In genomic region chr13:31362386-31362785, GRCm38 (mm10) we compare ENCODE assay signal across 17 mouse cellular contexts.
DNase-seq lines count a peak whose midpoint lies in the region; ATAC-seq and TF ChIP-seq lines count a peak whose summit lies in the region.
"Had no signal": no experiment of that assay in that cellular context is flagged by ENCODE, and none has a peak within 500 bp of the region (broad histone marks: within the 10 kb centered on the region; RNA-seq: fewer than 3 reads in every experiment).

No protein-coding gene starts in this region.

- no peaks in the 10 kb centered on the region for H3K9me3 ChIP-seq in hindbrain, embryonic 15.5 days
- no peaks in the 10 kb centered on the region for H3K9me3 ChIP-seq in hindbrain, embryonic 11.5 days (ENCODE audit: control insufficient read depth, low read length)
- H3K9me3 ChIP-seq in lung, embryonic 14.5 days (ENCODE audit: low read depth, low read length) = no peaks in the 10 kb centered on the region
- H3K9me3 ChIP-seq in embryonic facial prominence, embryonic 14.5 days (ENCODE audit: control insufficient read depth, low read length) = no peaks in the 10 kb centered on the region
- H3K9me3 ChIP-seq: G1E; limb, embryonic 13.5 days had no signal

- H3K27ac ChIP-seq in hindbrain, embryonic 15.5 days (replicated peaks) = no peak overlapping the region
- no peak overlapping the region for H3K27ac ChIP-seq in hindbrain, embryonic 11.5 days (ENCODE audit: low read depth, low read length)
- no peak overlapping the region for H3K27ac ChIP-seq in lung, embryonic 14.5 days (ENCODE audit: low read depth)
- no peak overlapping the region for H3K27ac ChIP-seq in embryonic facial prominence, embryonic 14.5 days (replicated peaks; ENCODE audit: low read depth, low read length)
- H3K27ac ChIP-seq: limb, embryonic 13.5 days had no signal

- DNase-seq in hindbrain, embryonic 11.5 days (ENCODE audit: low spot score) = no peak
- DNase-seq in lung, embryonic 14.5 days = peak; percentile 82
- DNase-seq in lung, postnatal 14 days = no peak
- DNase-seq in brain, adult 2 months (ENCODE audit: low read depth, low spot score) = peak; percentile 25
- peak; percentile 65 for DNase-seq in embryonic facial prominence, embryonic 14.5 days (ENCODE audit: low spot score)
- DNase-seq: cerebellum, adult 2 months; heart, adult 18-20 months; heart, postnatal 10 days; kidney, adult 8-10 months; layer of hippocampus, adult 9-11 months; liver, postnatal 0 days; right cerebral cortex, postnatal 25 days; thymus, postnatal 14 days had no signal

- no peaks in the 10 kb centered on the region for H3K27me3 ChIP-seq in hindbrain, embryonic 15.5 days
- H3K27me3 ChIP-seq in hindbrain, embryonic 11.5 days (ENCODE audit: control insufficient read depth, insufficient read depth, low read length) = no peaks in the 10 kb centered on the region
- no peaks in the 10 kb centered on the region for H3K27me3 ChIP-seq in lung, embryonic 14.5 days (ENCODE audit: insufficient read depth, low read length)
- H3K27me3 ChIP-seq in embryonic facial prominence, embryonic 14.5 days (replicated peaks; ENCODE audit: control insufficient read depth, insufficient read depth, low read length) = no peaks in the 10 kb centered on the region
- H3K27me3 ChIP-seq: limb, embryonic 13.5 days had no signal

- H3K4me1 ChIP-seq in hindbrain, embryonic 15.5 days (replicated peaks) = peaks cover 4% of the 10 kb centered on the region; the same call in 1 of the 2 replicates
- no peaks in the 10 kb centered on the region for H3K4me1 ChIP-seq in hindbrain, embryonic 11.5 days (replicated peaks; ENCODE audit: control insufficient read depth, insufficient read depth, low read length)
- no peaks in the 10 kb centered on the region for H3K4me1 ChIP-seq in lung, embryonic 14.5 days (ENCODE audit: insufficient read depth)
- peaks cover 10% of the 10 kb centered on the region; the same call in 1 of the 2 replicates for H3K4me1 ChIP-seq in embryonic facial prominence, embryonic 14.5 days (ENCODE audit: control insufficient read depth, insufficient read depth, low read length)

- no peak overlapping the region for H3K4me3 ChIP-seq in hindbrain, embryonic 15.5 days
- no peak overlapping the region for H3K4me3 ChIP-seq in hindbrain, embryonic 11.5 days (ENCODE audit: low read depth, low read length)
- no peak overlapping the region for H3K4me3 ChIP-seq in lung, embryonic 14.5 days (ENCODE audit: low read depth, low read length)
- H3K4me3 ChIP-seq in embryonic facial prominence, embryonic 14.5 days (ENCODE audit: low read depth, low read length) = no peak overlapping the region
- H3K4me3 ChIP-seq: limb, embryonic 13.5 days had no signal

- no peak for TF ChIP-seq CTCF in lung, embryonic 14.5 days (IDR thresholded peaks at IDR 0.05; ENCODE audit: low read depth)

- WGBS in hindbrain, embryonic 15.5 days = 26% methylated on average over 3 of the region's 3 CpGs
- WGBS in hindbrain, embryonic 11.5 days = 34% methylated on average over 3 of the region's 3 CpGs
- WGBS in lung, embryonic 14.5 days = 7% methylated on average over 3 of the region's 3 CpGs
- 10% methylated on average over 3 of the region's 3 CpGs for WGBS in embryonic facial prominence, embryonic 14.5 days

- H3K36me3 ChIP-seq in hindbrain, embryonic 15.5 days = no peaks in the 10 kb centered on the region
- H3K36me3 ChIP-seq in hindbrain, embryonic 11.5 days (ENCODE audit: control insufficient read depth, insufficient read depth, low read length) = no peaks in the 10 kb centered on the region
- H3K36me3 ChIP-seq in lung, embryonic 14.5 days (ENCODE audit: insufficient read depth) = no peaks in the 10 kb centered on the region
- no peaks in the 10 kb centered on the region for H3K36me3 ChIP-seq in embryonic facial prominence, embryonic 14.5 days (ENCODE audit: control insufficient read depth, insufficient read depth, low read length)
- H3K36me3 ChIP-seq: G1E; limb, embryonic 13.5 days had no signal

- ATAC-seq in hindbrain, embryonic 15.5 days (ENCODE audit: low FRiP score, low read depth) = 0 out of 2 replicates have a peak, but pooled peaks have one; percentile 39
- no peak for ATAC-seq in hindbrain, embryonic 11.5 days (ENCODE audit: low FRiP score)
- peak; percentile 88 for ATAC-seq in lung, embryonic 14.5 days (ENCODE audit: insufficient read depth)
- ATAC-seq in embryonic facial prominence, embryonic 14.5 days (ENCODE audit: low read depth) = peak; percentile 68; the same call in 1 of the 2 replicates
- ATAC-seq in frontal cortex, adult (ENCODE audit: low TSS enrichment) = no peak
- ATAC-seq: liver, postnatal 0 days had no signal

- H3K4me2 ChIP-seq in hindbrain, embryonic 15.5 days = no peak overlapping the region
- H3K4me2 ChIP-seq in hindbrain, embryonic 11.5 days (replicated peaks; ENCODE audit: low read depth, low read length) = no peak overlapping the region
- no peak overlapping the region for H3K4me2 ChIP-seq in lung, embryonic 14.5 days
- no peak overlapping the region for H3K4me2 ChIP-seq in embryonic facial prominence, embryonic 14.5 days (ENCODE audit: low read depth, low read length)
- H3K4me2 ChIP-seq: limb, embryonic 13.5 days had no signal

- no peak overlapping the region for H3K9ac ChIP-seq in hindbrain, embryonic 15.5 days
- no peak overlapping the region for H3K9ac ChIP-seq in hindbrain, embryonic 11.5 days (ENCODE audit: low read depth, low read length)
- H3K9ac ChIP-seq in lung, embryonic 14.5 days = no peak overlapping the region
- no peak overlapping the region for H3K9ac ChIP-seq in embryonic facial prominence, embryonic 14.5 days (ENCODE audit: low read depth, low read length)
- H3K9ac ChIP-seq: limb, embryonic 13.5 days; liver, postnatal 0 days had no signal

Comparison
In these comparisons a context has a peak if more than half of its experiments do, and no peak if none do; other contexts are left out.
1. ATAC-seq: peak in hindbrain, embryonic 15.5 days (single experiment), lung, embryonic 14.5 days (single experiment) and embryonic facial prominence, embryonic 14.5 days (single experiment); none in hindbrain, embryonic 11.5 days (single experiment) and frontal cortex, adult (single experiment).
2. DNase-seq: peak in lung, embryonic 14.5 days (single experiment), brain, adult 2 months (single experiment) and embryonic facial prominence, embryonic 14.5 days (single experiment); none in hindbrain, embryonic 11.5 days (single experiment) and lung, postnatal 14 days (single experiment).